Mouse (Mus musculus) embryonic fibroblast, embryonic 13.5 days (primary cell): Measurements from ENCODE around the gene Rtraf. TPM values are rescaled to one million over a fixed set of nuclear protein-coding genes. Genes with fewer than 3 reads are reported as not detected.

Source experiments
- H3K27ac ChIP-seq: 2 replicates; pipeline ENCODE4 v1.5.1; 2012; ENCODE audit warnings: low read length, control low read depth, inconsistent platforms; ENCODE audit not compliant: insufficient read depth
- H3K4me1 ChIP-seq: 2 replicates; pipeline ENCODE4 v1.6.1; 2011; ENCODE audit warnings: low read length; ENCODE audit not compliant: control insufficient read depth, insufficient read depth
- H3K4me3 ChIP-seq: 2 replicates; pipeline ENCODE4 v1.5.1; 2011; ENCODE audit warnings: mild to moderate bottlenecking, control low read depth, low read length; ENCODE audit not compliant: insufficient read depth
- CTCF ChIP-seq: IDR thresholded peaks from 2 replicates; pipeline ENCODE4 v1.5.1; 2011; ENCODE audit warnings: mild to moderate bottlenecking, control low read depth, low read length, moderate library complexity, borderline replicate concordance; ENCODE audit not compliant: insufficient read depth
- POLR2A ChIP-seq: IDR thresholded peaks from 2 replicates; pipeline ENCODE4 v1.6.1; 2011; ENCODE audit warnings: low read depth, mild to moderate bottlenecking, control low read depth, low read length, moderate library complexity
- polyA plus RNA-seq: library from polyadenylated mRNA; stranded (reverse); fragments of >200 nt; gene quantifications from 2 replicates; pipeline ENCODE4 v1.2.4, GENCODE M21; 2011; ENCODE audit warnings: low read depth; ENCODE audit not compliant: missing spikeins, insufficient read length

Gene Rtraf
- polyA plus RNA-seq, 1 experiment, result 164 TPM

DNA sequence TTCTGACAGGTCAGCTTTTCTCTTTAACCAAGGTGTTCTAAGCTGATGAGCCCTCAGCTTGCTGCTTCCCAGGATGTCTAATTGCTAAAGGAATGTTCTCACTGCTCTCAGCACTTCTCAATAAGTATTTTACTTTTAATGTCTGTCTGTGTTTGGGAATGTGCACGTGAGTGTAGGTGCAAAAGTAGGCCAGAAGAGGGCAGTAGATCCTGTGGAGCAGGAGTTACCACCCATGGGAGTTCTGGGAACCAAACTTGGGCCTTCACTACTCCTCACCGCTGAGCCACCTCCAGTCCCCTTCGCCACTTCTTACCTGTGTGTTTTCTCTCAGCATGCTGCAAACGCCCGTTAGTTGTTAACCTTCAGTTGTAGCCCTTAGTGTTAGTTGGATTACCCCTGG lies 47.4 kb downstream of the Rtraf start:
- Histone ChIP-seq H3K4me3 (no peak overlapping the region), H3K4me1 (no peaks in the 10 kb centered on the region), H3K27ac (no peak overlapping the region)
- TF ChIP-seq CTCF (no peak), POLR2A (no peak)

- no peak for TF ChIP-seq CTCF
- Histone ChIP-seq H3K4me1 (no peaks in the 10 kb centered on the region), H3K27ac (no peak overlapping the region), H3K4me3 (no peak overlapping the region)
These were observed 48.1 kb downstream of the Rtraf start for GRCm38 (mm10) chr14:19775491-19775890.

DNA sequence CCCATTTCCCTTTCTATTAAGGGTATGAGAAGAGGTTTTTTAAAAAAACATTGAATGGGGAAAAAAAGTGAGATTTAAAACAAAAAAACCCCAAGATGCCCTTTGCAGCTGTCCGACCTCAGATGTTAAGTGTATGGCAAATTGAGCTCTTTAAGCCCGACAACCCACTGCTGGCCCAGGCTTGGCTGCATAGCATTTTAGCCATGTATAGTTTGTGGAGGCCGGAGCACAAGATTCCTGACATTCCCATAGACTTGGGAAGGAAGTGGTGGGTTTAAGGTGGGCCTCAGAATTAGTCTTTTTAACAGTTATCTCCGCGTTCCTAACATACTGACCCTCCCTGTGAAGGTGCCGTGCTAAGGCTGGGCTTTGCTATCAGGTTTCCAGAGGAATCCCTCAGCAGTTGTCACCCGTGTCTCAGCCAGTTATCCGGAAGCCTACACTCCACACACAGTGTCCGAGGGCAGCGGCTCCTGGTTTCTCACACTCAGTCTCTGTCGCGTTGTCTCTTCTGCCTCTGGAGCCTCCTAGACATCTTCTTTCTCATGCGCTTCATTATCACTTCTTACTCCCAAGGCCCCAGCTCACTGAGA lies 49.5 kb downstream of the Rtraf start:
- no peak overlapping the region for H3K27ac ChIP-seq

DNA sequence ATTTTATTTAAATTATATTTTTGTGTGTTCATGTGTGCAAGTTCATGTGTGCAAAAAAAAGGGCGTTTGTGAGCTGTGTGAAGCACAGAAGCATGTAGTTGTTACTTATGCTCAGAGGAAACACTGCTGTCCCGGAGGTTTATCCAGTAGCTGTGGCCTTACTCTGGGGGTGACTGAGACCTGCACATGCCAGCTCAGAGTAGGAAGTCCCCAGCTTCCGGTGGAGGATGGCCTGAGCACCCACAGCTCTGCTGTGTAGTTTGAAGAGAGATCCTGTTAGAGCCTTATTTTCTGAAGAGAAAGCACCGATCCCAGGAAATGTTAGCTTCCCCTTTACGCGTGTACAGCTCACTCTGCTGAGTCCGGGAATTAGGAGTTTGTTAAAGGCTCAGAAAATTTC lies 52.5 kb downstream of the Rtraf start:
- TF ChIP-seq CTCF (no peak), POLR2A (no peak)
- Histone ChIP-seq H3K4me3 (no peak overlapping the region), H3K4me1 (no peaks in the 10 kb centered on the region), H3K27ac (no peak overlapping the region)

More for the DNA sequence above, 49.5 kb downstream of the Rtraf start:
- TF ChIP-seq CTCF, result no peak
- no peak for TF ChIP-seq POLR2A
- no peak overlapping the region for H3K4me3 ChIP-seq
- no peaks in the 10 kb centered on the region for H3K4me1 ChIP-seq

GRCm38 (mm10) chr14:19769441-19770200 lies 54.0 kb downstream of the Rtraf start:
- Histone ChIP-seq H3K4me1 (no peaks in the 10 kb centered on the region), H3K4me3 (no peak overlapping the region), H3K27ac (no peak overlapping the region)
- TF ChIP-seq CTCF (no peak), POLR2A (no peak)

DNA sequence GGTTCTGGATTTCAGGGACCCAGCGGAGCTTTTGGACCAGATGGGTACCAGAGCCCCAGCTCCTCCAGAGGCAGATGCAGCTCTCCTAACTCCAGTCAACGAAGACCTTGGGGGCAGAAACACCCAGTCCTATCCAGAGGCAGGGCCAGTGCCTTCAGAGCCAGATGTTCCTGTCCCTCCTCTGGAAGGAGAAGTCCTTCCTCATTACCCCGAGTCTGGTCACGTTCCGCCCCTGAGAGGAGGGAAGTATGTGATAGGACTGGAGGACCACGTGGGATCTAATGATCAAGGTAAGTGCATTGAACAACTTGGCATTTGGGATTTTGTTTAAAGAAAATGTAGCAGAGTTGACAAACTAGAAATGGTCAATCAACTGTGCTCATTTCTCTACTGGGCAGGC lies 55.0 kb downstream of the Rtraf start:
- no peaks in the 10 kb centered on the region for H3K4me1 ChIP-seq
- H3K27ac ChIP-seq, result no peak overlapping the region
- H3K4me3 ChIP-seq, result no peak overlapping the region
- TF ChIP-seq CTCF (no peak), POLR2A (no peak)

GRCm38 (mm10) chr14:19766380-19766649 lies 57.3 kb downstream of the Rtraf start:
- H3K27ac ChIP-seq, result no peak overlapping the region
- no peaks in the 10 kb centered on the region; the same call in 1 of the 2 replicates for H3K4me1 ChIP-seq
- TF ChIP-seq CTCF (no peak), POLR2A (no peak)
- no peak overlapping the region for H3K4me3 ChIP-seq

GRCm38 (mm10) chr14:19765539-19766379 lies 57.9 kb downstream of the Rtraf start:
- no peaks in the 10 kb centered on the region; the same call in 1 of the 2 replicates for H3K4me1 ChIP-seq
- no peak overlapping the region for H3K4me3 ChIP-seq
- TF ChIP-seq POLR2A (no peak), CTCF (no peak)
- no peak overlapping the region for H3K27ac ChIP-seq

DNA sequence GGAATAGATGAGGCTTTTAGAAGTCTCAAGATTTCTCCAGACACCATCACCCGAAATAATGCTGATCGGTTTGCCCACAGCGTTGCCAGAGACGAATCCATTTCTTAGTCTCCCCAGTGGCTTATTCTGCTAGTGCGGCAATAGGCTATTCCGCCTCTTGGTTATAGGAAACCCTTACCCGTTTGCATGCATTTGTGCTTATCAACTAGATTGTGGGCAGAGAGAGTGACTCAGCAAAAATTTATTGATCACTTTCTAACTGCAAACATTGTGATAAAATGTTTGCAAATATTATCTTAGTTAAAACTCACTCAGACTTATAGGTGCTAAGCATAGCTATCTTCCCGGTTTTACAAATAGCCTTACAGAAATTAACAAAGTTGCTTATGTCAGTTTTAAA lies 59.3 kb downstream of the Rtraf start:
- no peak overlapping the region for H3K27ac ChIP-seq
- TF ChIP-seq CTCF (no peak), POLR2A (no peak)
- no peak overlapping the region for H3K4me3 ChIP-seq
- no peaks in the 10 kb centered on the region; the same call in 1 of the 2 replicates for H3K4me1 ChIP-seq

GRCm38 (mm10) chr14:19763527-19763926 lies 60.1 kb downstream of the Rtraf start:
- no peaks in the 10 kb centered on the region; the same call in 1 of the 2 replicates for H3K4me1 ChIP-seq
- H3K27ac ChIP-seq, result no peak overlapping the region
- TF ChIP-seq CTCF, result no peak
- TF ChIP-seq POLR2A, result no peak
- no peak overlapping the region for H3K4me3 ChIP-seq
